Mouse (Mus musculus): ENCODE data around the gene Fh1.

Fh1 gene

GRCm38 (mm10) chr1:175625257-175625879 lies at the start of gene Fh1:
Gene Fh1, minus strand, starts transcription at chr1:175625635.
- DNase-seq (ENCODE audit: inconsistent age in 2 of 2, low spot score in 1 of 2): peak; percentile 97 to 99

GRCm38 (mm10) chr1:175675116-175675515 lies 49.7 kb upstream of the Fh1 start:
- DNase-seq (ENCODE audit: inconsistent age in 2 of 2, low spot score in 1 of 2): no peak

DNA sequence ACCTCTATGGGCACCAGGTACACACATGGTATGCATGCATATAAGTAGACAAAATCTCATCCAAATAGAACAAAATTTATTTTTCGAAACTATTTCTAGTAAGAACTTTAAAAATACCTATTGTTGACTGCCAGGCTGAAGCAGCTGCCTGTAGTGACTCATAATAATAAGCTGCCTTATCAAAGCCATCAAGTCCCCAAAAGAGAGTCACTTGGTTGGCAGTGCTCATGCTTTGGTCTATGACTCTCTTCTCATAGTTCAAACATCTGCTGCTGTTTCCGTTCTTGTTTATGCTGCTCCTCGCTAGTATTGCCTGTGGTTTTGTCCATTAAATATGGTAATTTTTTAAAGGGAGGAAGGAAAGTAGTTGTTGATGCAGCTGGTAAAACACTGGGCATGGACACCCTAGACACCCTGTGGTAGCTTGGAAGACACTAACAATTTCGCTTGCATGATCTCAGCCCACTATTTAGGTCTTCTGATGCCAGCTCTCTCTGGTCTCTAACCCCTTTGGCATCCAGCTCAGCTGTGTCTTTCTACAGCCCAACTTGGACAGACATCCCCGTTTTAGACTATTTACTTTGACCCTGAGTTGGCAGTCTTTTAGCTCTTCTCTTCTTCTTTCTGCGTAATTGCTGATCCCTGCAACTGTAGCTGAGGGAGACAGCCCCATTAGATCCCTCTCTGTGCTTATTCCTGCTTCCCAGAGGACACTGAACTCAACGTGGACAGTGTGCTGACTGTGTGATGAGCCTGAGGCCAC lies 48.3 kb upstream of the Fh1 start:
- no peak for DNase-seq (ENCODE audit: inconsistent age in 2 of 2, low spot score in 1 of 2)

- DNase-seq (ENCODE audit: inconsistent age in 2 of 2, low spot score in 1 of 2): no peak
Observed at GRCm38 (mm10) chr1:175671626-175672025, 46.2 kb upstream of the Fh1 start.

- no peak for DNase-seq (ENCODE audit: inconsistent age in 2 of 2, low spot score in 1 of 2)
Observed at GRCm38 (mm10) chr1:175670042-175670441, 44.6 kb upstream of the Fh1 start.

- no peak for DNase-seq (ENCODE audit: inconsistent age in 2 of 2, low spot score in 1 of 2)
Observed at GRCm38 (mm10) chr1:175669456-175669855, 44.0 kb upstream of the Fh1 start.

- peak in 1 of 2 experiments; percentile 54 for DNase-seq (ENCODE audit: inconsistent age in 2 of 2, low spot score in 1 of 2)
Observed at GRCm38 (mm10) chr1:175668666-175669405, 43.4 kb upstream of the Fh1 start.

- DNase-seq (ENCODE audit: inconsistent age in 2 of 2, low spot score in 1 of 2): no peak
Observed at GRCm38 (mm10) chr1:175659900-175660299, 34.5 kb upstream of the Fh1 start.

- DNase-seq (ENCODE audit: inconsistent age in 2 of 2, low spot score in 1 of 2): no peak
Observed at GRCm38 (mm10) chr1:175648615-175649014, 23.2 kb upstream of the Fh1 start.

DNA sequence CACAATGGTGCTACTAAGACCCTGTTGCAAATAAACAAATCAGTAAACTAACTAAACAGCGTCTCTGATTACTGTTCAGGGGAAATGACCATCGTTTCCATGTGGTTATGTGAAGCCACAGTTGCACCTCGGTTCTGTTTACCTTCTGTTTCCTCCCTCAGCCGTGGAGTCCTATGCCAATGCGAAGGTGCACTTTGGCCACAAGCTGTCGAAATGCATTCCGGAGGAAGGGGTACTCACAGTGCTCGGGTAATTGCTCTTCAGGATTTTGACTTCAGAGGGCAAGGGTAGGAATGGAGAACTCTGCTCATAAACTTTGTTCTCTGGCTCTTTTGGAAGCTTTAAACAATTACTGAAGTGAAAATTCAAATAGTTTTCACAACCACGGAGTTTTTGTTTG lies 21.5 kb upstream of the Fh1 start:
- DNase-seq (ENCODE audit: inconsistent age in 2 of 2, low spot score in 1 of 2): no peak

DNA sequence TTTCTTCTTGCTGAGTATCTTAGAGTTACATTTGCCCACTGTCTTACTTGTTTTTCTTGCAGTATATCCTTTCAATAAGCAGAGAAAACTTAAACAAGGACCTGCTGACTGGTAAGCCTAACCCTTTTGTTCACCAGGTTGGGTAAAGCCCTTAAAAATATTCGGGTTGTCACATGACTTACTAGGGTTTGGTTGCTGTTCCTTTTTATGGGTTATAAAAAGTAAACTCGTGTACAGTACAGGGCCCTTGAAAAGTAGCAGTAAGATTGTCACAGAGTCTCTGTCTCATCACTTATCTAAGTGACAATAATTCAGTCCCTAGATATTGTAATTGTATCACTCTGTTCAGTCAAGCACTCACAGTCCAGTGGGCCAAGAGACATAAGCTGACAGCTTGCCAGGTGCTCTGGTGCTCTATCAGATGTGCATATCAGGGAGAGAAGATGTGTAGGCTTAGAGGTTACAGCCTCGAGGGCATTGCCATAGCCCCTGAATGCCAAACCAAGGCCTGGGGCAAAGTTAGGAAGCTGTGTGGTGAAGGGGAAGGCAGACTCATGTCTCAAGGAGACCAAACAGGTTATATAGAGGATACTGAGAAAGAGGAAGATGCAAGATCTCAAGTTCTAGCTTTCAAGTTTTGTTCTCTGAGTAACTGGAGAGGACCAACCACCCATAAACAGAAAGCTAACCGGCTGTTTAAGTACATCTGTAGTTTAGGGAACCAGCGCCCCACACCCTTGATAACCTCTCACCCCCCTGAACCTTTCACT lies 18.2 kb upstream of the Fh1 start:
- no peak for DNase-seq (ENCODE audit: inconsistent age in 2 of 2, low spot score in 1 of 2)

GRCm38 (mm10) chr1:175640435-175641150 lies 15.2 kb upstream of the Fh1 start:
- DNase-seq (ENCODE audit: inconsistent age in 2 of 2, low spot score in 1 of 2): no peak

GRCm38 (mm10) chr1:175639072-175639471 lies 13.6 kb upstream of the Fh1 start:
- no peak for DNase-seq (ENCODE audit: inconsistent age in 2 of 2, low spot score in 1 of 2)

GRCm38 (mm10) chr1:175637677-175638076 lies 12.2 kb upstream of the Fh1 start:
- DNase-seq (ENCODE audit: inconsistent age in 2 of 2, low spot score in 1 of 2): no peak

GRCm38 (mm10) chr1:175632470-175632869 lies 7.0 kb upstream of the Fh1 start:
- DNase-seq (ENCODE audit: inconsistent age in 2 of 2, low spot score in 1 of 2): no peak

GRCm38 (mm10) chr1:175631721-175632221 lies 6.3 kb upstream of the Fh1 start:
- no peak for DNase-seq (ENCODE audit: inconsistent age in 2 of 2, low spot score in 1 of 2)

GRCm38 (mm10) chr1:175631080-175631479 lies 5.6 kb upstream of the Fh1 start:
- DNase-seq (ENCODE audit: inconsistent age in 2 of 2, low spot score in 1 of 2): no peak

DNA sequence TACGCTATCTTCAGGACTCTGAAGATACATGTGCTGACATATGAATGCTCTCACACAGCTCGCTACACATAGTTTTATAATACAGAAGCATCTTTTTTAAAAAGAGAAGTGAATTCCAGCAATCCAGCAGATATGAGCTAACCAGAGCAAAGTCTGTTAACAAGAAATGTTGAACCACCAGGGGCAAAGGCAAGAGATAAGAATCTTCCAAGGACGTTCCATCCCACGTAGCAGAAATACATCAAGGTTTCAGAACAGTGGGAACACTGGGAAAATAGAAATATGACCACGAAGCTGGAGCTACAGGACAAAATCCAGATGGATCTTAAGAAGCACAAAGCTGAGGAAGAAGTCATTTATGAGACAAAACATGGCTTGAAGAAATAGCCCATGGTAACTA lies 4.9 kb upstream of the Fh1 start:
- DNase-seq (ENCODE audit: inconsistent age in 2 of 2, low spot score in 1 of 2): no peak

DNA sequence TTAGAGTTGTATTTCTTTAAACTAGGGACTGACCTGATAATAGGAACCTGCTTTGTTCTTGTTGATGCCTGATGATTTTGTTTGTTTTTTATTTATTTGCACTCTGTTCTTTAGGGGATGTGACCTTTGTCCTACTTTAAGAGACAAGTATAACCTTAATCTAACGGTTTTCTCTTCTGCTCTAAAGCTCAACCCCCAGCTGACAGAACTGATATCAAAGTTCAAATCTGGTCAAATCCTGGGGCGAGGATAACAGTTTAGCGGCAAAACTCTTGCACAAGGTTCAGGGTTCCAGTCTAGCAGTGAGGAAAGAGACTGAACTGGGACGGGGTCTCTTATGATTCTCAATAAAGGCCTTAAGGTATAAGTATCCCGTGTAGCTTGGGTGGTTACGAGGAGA lies 3.8 kb upstream of the Fh1 start:
- no peak for DNase-seq (ENCODE audit: inconsistent age in 2 of 2, low spot score in 1 of 2)

- no peak for DNase-seq (ENCODE audit: inconsistent age in 2 of 2, low spot score in 1 of 2)
Observed at GRCm38 (mm10) chr1:175625990-175626692, 706 bp upstream of the Fh1 start.
